10 mouse cellular contexts compared by ENCODE assay signal in genomic region chr17:13958129-13958528, GRCm38 (mm10). TPM values are rescaled to one million over a fixed set of nuclear protein-coding genes. Genes with fewer than 3 reads are reported as not detected.
ATAC-seq lines count a peak whose summit lies in the region.
"Not testable (repeated sequence)": the region's sequence is repeated elsewhere in the genome, so short reads cannot be mapped to it uniquely, and the experiment has no call there.
"Had no signal": no experiment of that assay in that cellular context is flagged by ENCODE, and none has a peak within 500 bp of the region (broad histone marks: within the 10 kb centered on the region; RNA-seq: fewer than 3 reads in every experiment).

No protein-coding gene starts in this region.

- H3K4me3 ChIP-seq in intestine, embryonic 15.5 days (replicated peaks); intestine, embryonic 16.5 days (ENCODE audit: low read length): not testable (repeated sequence)

- H3K36me3 ChIP-seq in intestine, embryonic 15.5 days; intestine, embryonic 16.5 days (ENCODE audit: control insufficient read depth, insufficient read depth, low read length): not testable (repeated sequence)

- WGBS in intestine, embryonic 15.5 days: 34% methylated on average over 1 of the region's 2 CpGs
- WGBS in intestine, embryonic 16.5 days: 44% methylated on average over 1 of the region's 2 CpGs

- not testable (repeated sequence) for H3K9ac ChIP-seq in intestine, embryonic 15.5 days; intestine, embryonic 16.5 days (ENCODE audit: low read depth, low read length)

- not testable (repeated sequence) for H3K4me2 ChIP-seq in intestine, embryonic 15.5 days (replicated peaks); intestine, embryonic 16.5 days (ENCODE audit: low read depth, low read length)

- H3K4me1 ChIP-seq in intestine, embryonic 15.5 days (replicated peaks); intestine, embryonic 16.5 days (ENCODE audit: control insufficient read depth, insufficient read depth, low read length): not testable (repeated sequence)

- peak; percentile 80 for ATAC-seq in intestine, embryonic 15.5 days
- peak; percentile 88 for ATAC-seq in intestine, embryonic 16.5 days

- not testable (repeated sequence) for H3K9me3 ChIP-seq in intestine, embryonic 15.5 days; intestine, embryonic 16.5 days (ENCODE audit: control insufficient read depth, low read length)

- not testable (repeated sequence) for H3K27ac ChIP-seq in intestine, embryonic 15.5 days; intestine, embryonic 16.5 days (ENCODE audit: low read length)

- not testable (repeated sequence) for H3K27me3 ChIP-seq in intestine, embryonic 15.5 days (replicated peaks); intestine, embryonic 16.5 days (replicated peaks; ENCODE audit: control insufficient read depth, insufficient read depth, low read length)

RNA-seq across cellular contexts. Expression of gene Gm7168, which starts 10.0 kb away (rescaled TPM):
- polyA plus RNA-seq in intestine, embryonic 15.5 days (2015; fragmentation: Nextera tagmentation; extraction: Ambion mirVana): not detected in 2 replicates
- polyA plus RNA-seq in intestine, embryonic 16.5 days (2015; fragmentation: Nextera tagmentation; extraction: Ambion mirVana): not detected in 2 replicates
- polyA plus RNA-seq: activated CD4-positive, CD25-positive, alpha-beta regulatory T cell, adult 4 months; adrenal gland, adult 2 months; brain, embryonic 14.5 days; C2C12; CD4-positive, CD25-positive, alpha-beta regulatory T cell, adult 4 months; cerebellum, adult 2 months; G1E; Patski had no signal

RNA-seq across cellular contexts. Expression of gene Gm7356, which starts 45.4 kb away (rescaled TPM):
- polyA plus RNA-seq in intestine, embryonic 15.5 days (2015; fragmentation: Nextera tagmentation; extraction: Ambion mirVana): not detected in 2 replicates
- not detected in 2 replicates for polyA plus RNA-seq in intestine, embryonic 16.5 days (2015; fragmentation: Nextera tagmentation; extraction: Ambion mirVana)
- polyA plus RNA-seq: activated CD4-positive, CD25-positive, alpha-beta regulatory T cell, adult 4 months; adrenal gland, adult 2 months; brain, embryonic 14.5 days; C2C12; CD4-positive, CD25-positive, alpha-beta regulatory T cell, adult 4 months; cerebellum, adult 2 months; G1E; Patski had no signal
